Mouse (Mus musculus) G1E (cell line): ENCODE data around the gene 1700067K01Rik. TPM values are rescaled to one million over a fixed set of nuclear protein-coding genes. Genes with fewer than 3 reads are reported as not detected.

Experiments used
- ATAC-seq: 2 replicates; pipeline ENCODE4 v1.8.0; 2016; ENCODE audit warnings: mild to moderate bottlenecking; ENCODE audit not compliant: insufficient number of reproducible peaks, poor library complexity, low FRiP score, severe bottlenecking; ENCODE audit errors: extremely low read depth
- DNase-seq: peaks from one replicate; pipeline ENCODE4 v3.0.0; 2012; ENCODE audit warnings: low spot score
- H3K27me3 ChIP-seq: 2 replicates; pipeline ENCODE4 v1.6.1; 2012; ENCODE audit warnings: mild to moderate bottlenecking, low read length, inconsistent platforms; ENCODE audit not compliant: insufficient read depth
- H3K36me3 ChIP-seq: replicated peaks from 2 replicates; pipeline ENCODE3; 2012; ENCODE audit warnings: mild to moderate bottlenecking, inconsistent platforms
- H3K4me1 ChIP-seq: 2 replicates; pipeline ENCODE4 v1.6.1; 2012; ENCODE audit warnings: low read depth, low read length, inconsistent platforms, mixed read lengths; ENCODE audit not compliant: insufficient read depth
- H3K4me3 ChIP-seq: 2 replicates; pipeline ENCODE4 v1.5.1; 2012; ENCODE audit warnings: low read depth, mild to moderate bottlenecking, inconsistent platforms, low read length, moderate library complexity, mixed read lengths
- H3K9me3 ChIP-seq: replicated peaks from 2 replicates; pipeline ENCODE4 v1.6.1; 2012; ENCODE audit warnings: inconsistent platforms
- CTCF ChIP-seq: IDR thresholded peaks from 2 replicates; pipeline ENCODE4 v1.5.1; 2012; ENCODE audit warnings: low read depth, low read length, inconsistent platforms, mixed read lengths
- GATA1 ChIP-seq: IDR thresholded peaks from 2 replicates; pipeline ENCODE4 v1.6.1; 2012; ENCODE audit warnings: borderline replicate concordance, low read length, inconsistent platforms, mixed read lengths
- GATA2 ChIP-seq: IDR thresholded peaks from 2 replicates; pipeline ENCODE4 v1.6.1; 2012; ENCODE audit warnings: low read depth, low read length, inconsistent platforms, borderline replicate concordance
- POLR2AphosphoS5 ChIP-seq: IDR thresholded peaks from 2 replicates; pipeline ENCODE4 v1.6.1; 2012; ENCODE audit warnings: low read depth, low read length, inconsistent platforms; ENCODE audit not compliant: insufficient replicate concordance
- TAL1 ChIP-seq: conservative IDR thresholded peaks from 2 replicates; pipeline ENCODE4 v1.6.1; 2012; ENCODE audit warnings: low read depth, low read length, inconsistent platforms, mixed read lengths
- polyA plus RNA-seq: library from polyadenylated mRNA; stranded (reverse); fragments of >175 nt; gene quantifications from 2 replicates; pipeline ENCODE4 v1.2.3, GENCODE M21; 2012
- total RNA-seq, 2 experiments: library from RNA; stranded (forward) in 1 of 2; stranded (reverse) in 1 of 2; fragments of 200-1000 nt in 1 of 2; fragments of >200 nt in 1 of 2; fragmentation: Nextera tagmentation in 1 of 2; gene quantifications; 2 replicates each; pipeline ENCODE4 v1.2.3; 2014 to 2017

1700067K01Rik gene
- total and polyA plus RNA-seq, 3 experiments, result 0.82 to 0.92 TPM; not detected in 1

GRCm38 (mm10) chr8:83964015-83964765 is 37.1 kb upstream of the 1700067K01Rik start:
- peaks cover 91% of the 10 kb centered on the region for H3K36me3 ChIP-seq
- DNase-seq (no peak), ATAC-seq (no peak)
- no peak overlapping the region for H3K4me3 ChIP-seq
- H3K4me1 ChIP-seq, result peaks cover 4% of the 10 kb centered on the region; the same call in 1 of the 2 replicates
- H3K27me3 ChIP-seq, result no peaks in the 10 kb centered on the region
- TF ChIP-seq GATA1 (no peak), CTCF (no peak), TAL1 (no peak), GATA2 (no peak), POLR2AphosphoS5 (no peak)
- H3K9me3 ChIP-seq, result no peaks in the 10 kb centered on the region

GRCm38 (mm10) chr8:83967701-83968100 is 33.6 kb upstream of the 1700067K01Rik start:
- Histone ChIP-seq H3K36me3 (peaks cover 88% of the 10 kb centered on the region), H3K9me3 (no peaks in the 10 kb centered on the region), H3K27me3 (no peaks in the 10 kb centered on the region), H3K4me1 (peaks cover 16% of the 10 kb centered on the region), H3K4me3 (no peak overlapping the region)
- TF ChIP-seq CTCF (no peak), POLR2AphosphoS5 (no peak), GATA2 (no peak), GATA1 (no peak), TAL1 (no peak)
- DNase-seq (no peak), ATAC-seq (no peak)

GRCm38 (mm10) chr8:83971121-83971520 is 30.2 kb upstream of the 1700067K01Rik start:
- Histone ChIP-seq H3K4me3 (no peak overlapping the region), H3K4me1 (peaks cover 35% of the 10 kb centered on the region), H3K27me3 (no peaks in the 10 kb centered on the region), H3K9me3 (no peaks in the 10 kb centered on the region), H3K36me3 (peaks cover 70% of the 10 kb centered on the region)
- ATAC-seq, result no peak
- no peak for DNase-seq
- no peak for TF ChIP-seq CTCF
- TF ChIP-seq GATA2, result no peak
- no peak for TF ChIP-seq POLR2AphosphoS5
- TF ChIP-seq GATA1, result no peak
- no peak for TF ChIP-seq TAL1

DNA sequence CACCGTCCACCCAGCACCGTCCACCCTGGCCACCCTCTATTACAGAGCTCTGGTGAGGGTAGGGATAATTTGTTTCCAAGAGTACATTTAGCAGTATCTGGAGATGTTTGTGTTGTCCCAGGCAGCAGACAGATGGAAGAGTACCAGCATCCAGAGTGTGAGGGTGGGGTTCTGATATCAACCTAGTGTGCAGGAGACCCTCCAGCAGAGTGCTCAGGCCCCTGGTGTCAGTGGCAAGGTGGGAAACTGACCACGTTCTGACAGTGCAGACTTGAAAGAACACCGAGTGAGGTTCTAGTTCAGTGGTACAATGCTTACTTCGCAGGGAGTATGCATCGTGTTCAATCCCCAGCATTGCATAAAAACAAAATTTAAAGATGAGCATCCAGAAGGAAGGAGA is 29.6 kb upstream of the 1700067K01Rik start:
- DNase-seq (no peak), ATAC-seq (no peak)
- Histone ChIP-seq H3K4me3 (peak overlapping the region; percentile 98; the same call in 1 of the 2 replicates), H3K4me1 (peaks cover 36% of the 10 kb centered on the region), H3K9me3 (no peaks in the 10 kb centered on the region), H3K36me3 (peaks cover 71% of the 10 kb centered on the region), H3K27me3 (no peaks in the 10 kb centered on the region)
- no peak for TF ChIP-seq GATA1
- no peak for TF ChIP-seq TAL1
- no peak for TF ChIP-seq POLR2AphosphoS5
- no peak for TF ChIP-seq CTCF
- no peak for TF ChIP-seq GATA2

DNA sequence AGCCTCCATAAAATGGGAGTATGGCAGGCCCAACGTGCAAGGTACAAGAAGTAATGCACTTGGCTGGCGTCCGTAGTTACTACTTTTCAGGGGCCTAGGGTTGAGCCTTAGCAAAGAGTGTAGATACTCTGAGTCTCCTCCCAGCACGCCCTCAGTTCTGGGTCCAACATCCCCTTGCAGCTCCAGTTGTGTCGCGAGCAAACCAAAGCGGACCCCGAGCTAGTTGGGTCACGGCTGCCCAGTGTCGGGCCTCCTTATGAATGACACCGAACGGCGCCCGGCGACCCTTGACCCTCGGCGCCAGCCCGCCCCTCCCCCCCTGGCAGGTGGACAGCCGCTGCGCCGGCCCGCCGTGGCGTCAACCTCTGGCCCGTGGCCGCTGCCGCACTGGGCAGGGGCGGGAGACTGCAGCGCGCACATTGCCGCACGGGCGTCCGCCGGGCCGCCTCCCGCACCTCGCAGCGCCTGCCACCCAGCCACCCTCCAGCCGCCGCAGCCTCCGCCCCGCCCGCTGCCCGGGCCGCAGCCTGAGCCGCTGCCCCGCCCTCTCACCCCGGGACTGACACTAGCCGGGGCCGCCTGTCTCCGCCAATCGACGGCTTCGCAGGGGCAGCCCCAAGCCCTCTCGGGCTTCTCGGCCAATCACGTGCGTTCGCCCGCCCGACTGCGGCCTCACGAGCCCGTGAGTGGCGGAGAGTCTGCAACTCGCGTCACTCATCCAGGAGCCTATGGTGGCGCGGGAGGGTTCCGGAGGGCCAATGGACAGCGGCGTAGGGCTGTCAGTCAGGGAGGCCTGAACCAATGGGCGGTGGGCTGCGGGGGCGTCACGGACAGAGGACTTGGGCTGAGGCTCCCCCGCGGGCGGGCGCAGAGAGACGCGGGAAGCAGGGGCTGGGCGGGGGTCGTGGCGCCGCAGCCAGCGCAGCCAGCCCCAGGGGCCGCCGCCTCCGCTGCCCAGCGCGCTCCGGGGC is 28.9 kb upstream of the 1700067K01Rik start, which contains the start of gene Prkaca:
TSS of gene Prkaca (plus strand) at position 844 of the 971 bp plus-strand sequence.
- peak; percentile 100 for ATAC-seq

More for the DNA sequence above, 28.9 kb upstream of the 1700067K01Rik start, which contains the start of gene Prkaca:
- Histone ChIP-seq H3K9me3 (no peaks in the 10 kb centered on the region), H3K36me3 (peaks cover 71% of the 10 kb centered on the region), H3K27me3 (no peaks in the 10 kb centered on the region), H3K4me3 (peak within 1 kb of the TSS; percentile 98), H3K4me1 (peaks cover 43% of the 10 kb centered on the region)
- TF ChIP-seq POLR2AphosphoS5, result no peak
- peak; percentile 100 for DNase-seq
